Mouse (Mus musculus): ENCODE measurements at regions not wholly inside any gene's neighbourhood (a gene's known extent, or its start where the extent isn't known, plus 50 kb on each side); places are given as distances from the start of the nearest gene placed in this dataset.

- H3K27me3 ChIP-seq (ENCODE audit: control insufficient read depth, insufficient read depth, low read length): no peaks in the 10 kb centered on the region
- TF ChIP-seq POLR2A (IDR thresholded peaks at IDR 0.05; ENCODE audit: low read depth, low read length) (no peak), CTCF (IDR thresholded peaks at IDR 0.05; ENCODE audit: extremely low read depth, insufficient read length, insufficient replicate concordance, low read depth, low read length) (no peak)
- no peak overlapping the region for H3K27ac ChIP-seq (ENCODE audit: insufficient read depth, low read depth, low read length)
- H3K4me1 ChIP-seq (ENCODE audit: control insufficient read depth, insufficient read depth, insufficient read length, low read length): no peaks in the 10 kb centered on the region
- no peak overlapping the region for H3K4me3 ChIP-seq (ENCODE audit: low read depth, low read length)
- H3K36me3 ChIP-seq (ENCODE audit: control insufficient read depth, insufficient read depth, low read length): no peaks in the 10 kb centered on the region
- WGBS: 84% methylated on average over 4 of the region's 4 CpGs
These were observed 249.8 kb downstream of the Gm9195 start for GRCm38 (mm10) chr14:72241872-72242271.

GRCm38 (mm10) chr14:72240272-72240671 lies 251.4 kb downstream of the Gm9195 start:
- no peaks in the 10 kb centered on the region for H3K27me3 ChIP-seq (ENCODE audit: control insufficient read depth, insufficient read depth, low read length)
- WGBS: 30% methylated on average over 4 of the region's 4 CpGs
- no peaks in the 10 kb centered on the region for H3K4me1 ChIP-seq (ENCODE audit: control insufficient read depth, insufficient read depth, insufficient read length, low read length)
- H3K27ac ChIP-seq (ENCODE audit: insufficient read depth, low read depth, low read length): no peak overlapping the region
- no peak overlapping the region for H3K4me3 ChIP-seq (ENCODE audit: low read depth, low read length)
- TF ChIP-seq POLR2A (IDR thresholded peaks at IDR 0.05; ENCODE audit: low read depth, low read length): no peak
- TF ChIP-seq CTCF (IDR thresholded peaks at IDR 0.05; ENCODE audit: extremely low read depth, insufficient read length, insufficient replicate concordance, low read depth, low read length): no peak
- H3K36me3 ChIP-seq (ENCODE audit: control insufficient read depth, insufficient read depth, low read length): no peaks in the 10 kb centered on the region

DNA sequence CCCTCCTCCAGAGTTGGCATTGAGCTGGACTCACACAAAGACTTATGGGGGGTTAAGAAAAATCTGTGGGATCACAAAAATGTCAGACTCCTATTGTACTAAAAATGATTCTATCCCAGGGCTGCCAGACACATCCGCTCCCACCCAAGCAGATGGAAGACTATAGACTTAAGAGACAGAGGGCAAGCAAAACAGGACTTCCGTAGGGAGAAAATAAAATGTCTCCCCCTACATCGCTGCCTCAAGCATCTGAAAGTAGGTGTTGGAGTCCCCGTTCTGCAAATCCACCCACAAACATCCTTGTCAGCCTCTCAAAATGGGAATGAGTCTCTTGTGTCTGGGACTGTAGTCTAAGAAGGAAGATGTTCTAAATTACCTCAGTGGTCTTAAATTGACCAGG lies 253.3 kb downstream of the Gm9195 start:
- H3K36me3 ChIP-seq (ENCODE audit: control insufficient read depth, insufficient read depth, low read length): no peaks in the 10 kb centered on the region
- H3K4me1 ChIP-seq (ENCODE audit: control insufficient read depth, insufficient read depth, insufficient read length, low read length): no peaks in the 10 kb centered on the region
- H3K27ac ChIP-seq (ENCODE audit: insufficient read depth, low read depth, low read length): no peak overlapping the region
- H3K4me3 ChIP-seq (ENCODE audit: low read depth, low read length): no peak overlapping the region
- no peaks in the 10 kb centered on the region for H3K27me3 ChIP-seq (ENCODE audit: control insufficient read depth, insufficient read depth, low read length)
- TF ChIP-seq CTCF (IDR thresholded peaks at IDR 0.05; ENCODE audit: extremely low read depth, insufficient read length, insufficient replicate concordance, low read depth, low read length) (no peak), POLR2A (IDR thresholded peaks at IDR 0.05; ENCODE audit: low read depth, low read length) (no peak)
- 91% methylated on average over 4 of the region's 4 CpGs for WGBS

- H3K36me3 ChIP-seq (ENCODE audit: control insufficient read depth, insufficient read depth, low read length): no peaks in the 10 kb centered on the region
- H3K27me3 ChIP-seq (ENCODE audit: control insufficient read depth, insufficient read depth, low read length): no peaks in the 10 kb centered on the region
- TF ChIP-seq CTCF (IDR thresholded peaks at IDR 0.05; ENCODE audit: extremely low read depth, insufficient read length, insufficient replicate concordance, low read depth, low read length) (no peak), POLR2A (IDR thresholded peaks at IDR 0.05; ENCODE audit: low read depth, low read length) (no peak)
- H3K4me3 ChIP-seq (ENCODE audit: low read depth, low read length): no peak overlapping the region
- H3K27ac ChIP-seq (ENCODE audit: insufficient read depth, low read depth, low read length): no peak overlapping the region
- 75% methylated on average over 6 of the region's 6 CpGs for WGBS
- H3K4me1 ChIP-seq (ENCODE audit: control insufficient read depth, insufficient read depth, insufficient read length, low read length): no peaks in the 10 kb centered on the region
These were observed 257.2 kb downstream of the Gm9195 start for GRCm38 (mm10) chr14:72234234-72235075.

DNA sequence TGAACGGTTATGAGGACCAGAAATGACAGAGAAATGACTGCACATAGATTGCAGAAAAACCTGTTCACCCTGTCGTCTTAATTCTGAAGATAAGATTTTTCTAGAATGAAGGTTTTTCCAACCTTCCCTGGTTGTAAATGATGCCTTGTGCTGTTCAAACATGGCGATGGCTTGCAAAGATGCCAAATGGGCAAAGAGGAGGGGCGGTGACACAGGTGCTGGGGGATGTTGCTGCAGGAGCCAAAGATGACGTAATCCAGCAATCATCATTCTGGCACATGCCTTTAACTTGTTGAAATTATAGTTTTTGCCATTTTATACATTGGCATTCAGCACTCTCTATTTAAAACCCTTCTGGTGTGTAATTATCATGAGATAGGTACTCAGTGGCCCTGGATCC lies 263.8 kb downstream of the Gm9195 start:
- 50% methylated on average over 5 of the region's 5 CpGs for WGBS
- Histone ChIP-seq H3K27me3 (ENCODE audit: control insufficient read depth, insufficient read depth, low read length) (no peaks in the 10 kb centered on the region), H3K4me3 (ENCODE audit: low read depth, low read length) (no peak overlapping the region), H3K27ac (ENCODE audit: insufficient read depth, low read depth, low read length) (no peak overlapping the region), H3K36me3 (ENCODE audit: control insufficient read depth, insufficient read depth, low read length) (no peaks in the 10 kb centered on the region), H3K4me1 (ENCODE audit: control insufficient read depth, insufficient read depth, insufficient read length, low read length) (no peaks in the 10 kb centered on the region)
- TF ChIP-seq CTCF (IDR thresholded peaks at IDR 0.05; ENCODE audit: extremely low read depth, insufficient read length, insufficient replicate concordance, low read depth, low read length): no peak
- TF ChIP-seq POLR2A (IDR thresholded peaks at IDR 0.05; ENCODE audit: low read depth, low read length): no peak

GRCm38 (mm10) chr14:72227441-72227840 lies 264.2 kb downstream of the Gm9195 start:
- Histone ChIP-seq H3K36me3 (ENCODE audit: control insufficient read depth, insufficient read depth, low read length) (no peaks in the 10 kb centered on the region), H3K27me3 (ENCODE audit: control insufficient read depth, insufficient read depth, low read length) (no peaks in the 10 kb centered on the region), H3K4me3 (ENCODE audit: low read depth, low read length) (no peak overlapping the region), H3K27ac (ENCODE audit: insufficient read depth, low read depth, low read length) (no peak overlapping the region), H3K4me1 (ENCODE audit: control insufficient read depth, insufficient read depth, insufficient read length, low read length) (no peaks in the 10 kb centered on the region)
- WGBS: 60% methylated on average over 1 of the region's 1 CpGs
- no peak for TF ChIP-seq CTCF (IDR thresholded peaks at IDR 0.05; ENCODE audit: extremely low read depth, insufficient read length, insufficient replicate concordance, low read depth, low read length)
- no peak for TF ChIP-seq POLR2A (IDR thresholded peaks at IDR 0.05; ENCODE audit: low read depth, low read length)

- TF ChIP-seq CTCF (IDR thresholded peaks at IDR 0.05; ENCODE audit: extremely low read depth, insufficient read length, insufficient replicate concordance, low read depth, low read length): no peak
- no peak for TF ChIP-seq POLR2A (IDR thresholded peaks at IDR 0.05; ENCODE audit: low read depth, low read length)
- H3K4me3 ChIP-seq (ENCODE audit: low read depth, low read length): no peak overlapping the region
- no peaks in the 10 kb centered on the region for H3K4me1 ChIP-seq (ENCODE audit: control insufficient read depth, insufficient read depth, insufficient read length, low read length)
- H3K27me3 ChIP-seq (ENCODE audit: control insufficient read depth, insufficient read depth, low read length): no peaks in the 10 kb centered on the region
- H3K36me3 ChIP-seq (ENCODE audit: control insufficient read depth, insufficient read depth, low read length): no peaks in the 10 kb centered on the region
- H3K27ac ChIP-seq (ENCODE audit: insufficient read depth, low read depth, low read length): no peak overlapping the region
- 53% methylated on average over 1 of the region's 1 CpGs for WGBS
These were observed 264.7 kb downstream of the Gm9195 start for GRCm38 (mm10) chr14:72226946-72227345.
